Mouse (Mus musculus): ENCODE measurements around the gene Tomm6. TPM values are rescaled to one million over a fixed set of nuclear protein-coding genes. Genes with fewer than 3 reads are reported as not detected.
A peak's percentile ranks its signal among the peaks of the same experiment; 100 is the strongest.

Tomm6 gene
- polyA plus RNA-seq, 1 experiment, result 232 TPM

GRCm38 (mm10) chr17:47688608-47689575 lies 706 bp upstream of the Tomm6 start, which contains the start of gene Frs3:
TSS of gene Frs3 (plus strand) at chr17:47689030.
- no peak for TF ChIP-seq TCF12 (IDR thresholded peaks at IDR 0.05; ENCODE audit: insufficient read depth, poor library complexity, severe bottlenecking)
- no peak for TF ChIP-seq USF1 (IDR thresholded peaks at IDR 0.05; ENCODE audit: low read depth)
- no peak for TF ChIP-seq CEBPB (IDR thresholded peaks at IDR 0.05; ENCODE audit: insufficient read depth, poor library complexity, severe bottlenecking)
- no peak for TF ChIP-seq POLR2AphosphoS2 (IDR thresholded peaks at IDR 0.05; ENCODE audit: insufficient read length, low read depth)
- TF ChIP-seq TCF3 (IDR thresholded peaks at IDR 0.05; ENCODE audit: insufficient read length, low read depth), result no peak
- TF ChIP-seq MYOG (IDR thresholded peaks at IDR 0.05; ENCODE audit: control insufficient read depth in 1 of 3, insufficient read depth in 1 of 3, insufficient read length in 2 of 3, low read depth in 2 of 3), result peak in 1 of 3 experiments; percentile 17
- TF ChIP-seq REST (IDR thresholded peaks at IDR 0.05; ENCODE audit: insufficient read depth, insufficient read length), result no peak
- TF ChIP-seq POLR2A (IDR thresholded peaks at IDR 0.05; ENCODE audit: insufficient read length, low read depth), result peak; percentile 52
- peak in 1 of 3 experiments; percentile 18 for TF ChIP-seq MYOD1 (IDR thresholded peaks at IDR 0.05; ENCODE audit: control insufficient read depth in 1 of 3, insufficient read length in 2 of 3, low read depth in 2 of 3)
- no peak for TF ChIP-seq E2F4 (IDR thresholded peaks at IDR 0.05; ENCODE audit: insufficient read depth)
- no peak for TF ChIP-seq MAX (IDR thresholded peaks at IDR 0.05; ENCODE audit: low read depth)
- TF ChIP-seq SRF (IDR thresholded peaks at IDR 0.05; ENCODE audit: control insufficient read depth, insufficient read length, low read depth), result peak; percentile 8
- H3K4me2 ChIP-seq (ENCODE audit: low read depth), result peak within 1 kb of the TSS; percentile 85
- peak within 1 kb of the TSS; percentile 97 for H3K4me3 ChIP-seq
- H3ac ChIP-seq (ENCODE audit: control insufficient read depth, insufficient read length), result peak within 1 kb of the TSS; percentile 41
- peaks cover 15% of the 10 kb centered on the region for H3K79me2 ChIP-seq (ENCODE audit: control insufficient read depth, insufficient read depth)
- H3K36me3 ChIP-seq (ENCODE audit: control insufficient read depth, insufficient read depth), result no peaks in the 10 kb centered on the region
- H3K27me3 ChIP-seq (ENCODE audit: control insufficient read depth, insufficient read depth, insufficient read length), result no peaks in the 10 kb centered on the region

DNA sequence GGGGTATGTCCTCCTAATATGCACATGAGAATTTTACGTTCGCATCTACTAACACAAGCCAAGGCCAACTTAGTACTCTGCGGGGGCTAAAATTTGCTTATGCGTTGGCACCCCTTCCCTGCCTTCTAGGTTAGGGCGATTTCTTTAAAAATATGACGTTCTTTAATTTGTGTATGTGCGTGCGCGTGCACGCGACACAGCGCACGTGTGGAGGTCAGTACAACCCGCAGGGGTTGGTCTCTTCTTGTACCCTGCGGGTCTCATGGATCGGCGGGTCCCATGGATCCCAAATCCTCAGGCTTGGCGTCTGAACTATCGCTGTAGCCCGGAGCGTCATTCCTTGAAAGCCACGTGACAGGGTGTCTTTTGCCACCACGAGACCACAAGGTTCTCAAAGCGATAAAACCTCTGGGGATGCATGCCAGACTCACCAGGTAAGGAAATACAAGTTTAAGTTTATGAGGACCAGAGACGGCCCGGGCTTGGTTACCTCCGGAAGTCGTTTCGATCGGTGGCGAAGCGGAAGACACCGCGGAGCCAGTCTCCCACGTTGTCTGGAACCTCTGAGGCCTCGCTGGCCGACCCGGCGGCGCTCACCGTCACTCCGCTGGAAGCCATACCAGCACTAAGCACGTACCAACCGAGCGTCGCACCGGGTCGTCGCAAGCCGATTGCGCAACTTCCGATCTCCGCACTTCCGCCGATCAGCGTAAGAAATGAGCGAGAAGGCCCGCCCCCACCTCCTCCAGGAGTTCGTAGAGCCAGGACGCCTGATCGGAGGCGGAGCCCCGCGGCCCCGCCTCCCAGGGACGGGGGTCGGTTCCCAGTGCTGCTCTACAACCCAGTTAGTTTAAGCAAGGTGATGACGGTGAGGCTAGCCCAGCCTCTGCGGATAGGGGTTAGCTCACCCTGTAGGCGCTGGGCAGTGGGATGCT lies 510 bp downstream of the Tomm6 start:
- TF ChIP-seq MAX (IDR thresholded peaks at IDR 0.05; ENCODE audit: low read depth) (no peak), USF1 (IDR thresholded peaks at IDR 0.05; ENCODE audit: low read depth) (peak; percentile 24), TCF3 (IDR thresholded peaks at IDR 0.05; ENCODE audit: insufficient read length, low read depth) (no peak), TCF12 (IDR thresholded peaks at IDR 0.05; ENCODE audit: insufficient read depth, poor library complexity, severe bottlenecking) (no peak), POLR2AphosphoS2 (IDR thresholded peaks at IDR 0.05; ENCODE audit: insufficient read length, low read depth) (peak; percentile 94), CEBPB (IDR thresholded peaks at IDR 0.05; ENCODE audit: insufficient read depth, poor library complexity, severe bottlenecking) (peak; percentile 95), E2F4 (IDR thresholded peaks at IDR 0.05; ENCODE audit: insufficient read depth) (no peak), SRF (IDR thresholded peaks at IDR 0.05; ENCODE audit: control insufficient read depth, insufficient read length, low read depth) (peak; percentile 85), MYOG (IDR thresholded peaks at IDR 0.05; ENCODE audit: control insufficient read depth in 1 of 3, insufficient read depth in 1 of 3, insufficient read length in 2 of 3, low read depth in 2 of 3) (peak in 1 of 3 experiments; percentile 3), POLR2A (IDR thresholded peaks at IDR 0.05; ENCODE audit: insufficient read length, low read depth) (peak; percentile 90), MYOD1 (IDR thresholded peaks at IDR 0.05; ENCODE audit: control insufficient read depth in 1 of 3, insufficient read length in 2 of 3, low read depth in 2 of 3) (no peak)
- H3ac ChIP-seq (ENCODE audit: control insufficient read depth, insufficient read length), result peak overlapping the region; percentile 41
- no peaks in the 10 kb centered on the region for H3K36me3 ChIP-seq (ENCODE audit: control insufficient read depth, insufficient read depth)
- H3K79me2 ChIP-seq (ENCODE audit: control insufficient read depth, insufficient read depth), result peaks cover 15% of the 10 kb centered on the region
- peak overlapping the region; percentile 95 for H3K4me2 ChIP-seq (ENCODE audit: low read depth)
- H3K27me3 ChIP-seq (ENCODE audit: control insufficient read depth, insufficient read depth, insufficient read length), result no peaks in the 10 kb centered on the region
- H3K4me3 ChIP-seq, result peak overlapping the region; percentile 97

- Histone ChIP-seq H3K36me3 (ENCODE audit: control insufficient read depth, insufficient read depth) (peaks cover 11% of the 10 kb centered on the region), H3K79me2 (ENCODE audit: control insufficient read depth, insufficient read depth) (peaks cover 15% of the 10 kb centered on the region), H3K27me3 (ENCODE audit: control insufficient read depth, insufficient read depth, insufficient read length) (no peaks in the 10 kb centered on the region), H3K4me2 (ENCODE audit: low read depth) (no peak overlapping the region), H3K4me3 (no peak overlapping the region), H3ac (ENCODE audit: control insufficient read depth, insufficient read length) (no peak overlapping the region)
- TF ChIP-seq SRF (IDR thresholded peaks at IDR 0.05; ENCODE audit: control insufficient read depth, insufficient read length, low read depth), result no peak
- no peak for TF ChIP-seq REST (IDR thresholded peaks at IDR 0.05; ENCODE audit: insufficient read depth, insufficient read length)
- no peak for TF ChIP-seq TCF12 (IDR thresholded peaks at IDR 0.05; ENCODE audit: insufficient read depth, poor library complexity, severe bottlenecking)
- no peak for TF ChIP-seq USF1 (IDR thresholded peaks at IDR 0.05; ENCODE audit: low read depth)
- no peak for TF ChIP-seq POLR2A (IDR thresholded peaks at IDR 0.05; ENCODE audit: insufficient read length, low read depth)
- TF ChIP-seq MYOD1 (IDR thresholded peaks at IDR 0.05; ENCODE audit: control insufficient read depth in 1 of 3, insufficient read length in 2 of 3, low read depth in 2 of 3), result no peak
These were observed 5.3 kb downstream of the Tomm6 start for GRCm38 (mm10) chr17:47682836-47683235.

- no peak overlapping the region for H3ac ChIP-seq (ENCODE audit: control insufficient read depth, insufficient read length)
- no peaks in the 10 kb centered on the region for H3K79me2 ChIP-seq (ENCODE audit: control insufficient read depth, insufficient read depth)
- H3K4me2 ChIP-seq (ENCODE audit: low read depth), result no peak overlapping the region
- H3K4me3 ChIP-seq, result no peak overlapping the region
- no peaks in the 10 kb centered on the region for H3K27me3 ChIP-seq (ENCODE audit: control insufficient read depth, insufficient read depth, insufficient read length)
- TF ChIP-seq CEBPB (IDR thresholded peaks at IDR 0.05; ENCODE audit: insufficient read depth, poor library complexity, severe bottlenecking) (no peak), TCF12 (IDR thresholded peaks at IDR 0.05; ENCODE audit: insufficient read depth, poor library complexity, severe bottlenecking) (no peak), USF1 (IDR thresholded peaks at IDR 0.05; ENCODE audit: low read depth) (no peak), MYOD1 (IDR thresholded peaks at IDR 0.05; ENCODE audit: control insufficient read depth in 1 of 3, insufficient read length in 2 of 3, low read depth in 2 of 3) (no peak), E2F4 (IDR thresholded peaks at IDR 0.05; ENCODE audit: insufficient read depth) (no peak), REST (IDR thresholded peaks at IDR 0.05; ENCODE audit: insufficient read depth, insufficient read length) (no peak), POLR2AphosphoS2 (IDR thresholded peaks at IDR 0.05; ENCODE audit: insufficient read length, low read depth) (no peak), TCF3 (IDR thresholded peaks at IDR 0.05; ENCODE audit: insufficient read length, low read depth) (no peak), MAX (IDR thresholded peaks at IDR 0.05; ENCODE audit: low read depth) (no peak), POLR2A (IDR thresholded peaks at IDR 0.05; ENCODE audit: insufficient read length, low read depth) (no peak), MYOG (IDR thresholded peaks at IDR 0.05; ENCODE audit: control insufficient read depth in 1 of 3, insufficient read depth in 1 of 3, insufficient read length in 2 of 3, low read depth in 2 of 3) (no peak), SRF (IDR thresholded peaks at IDR 0.05; ENCODE audit: control insufficient read depth, insufficient read length, low read depth) (no peak)
- peaks cover 11% of the 10 kb centered on the region for H3K36me3 ChIP-seq (ENCODE audit: control insufficient read depth, insufficient read depth)
These were observed 9.5 kb downstream of the Tomm6 start for GRCm38 (mm10) chr17:47678702-47679101.
